Mouse (Mus musculus) midbrain, embryonic 16.5 days (tissue): ENCODE results near the gene Ptcd3. TPM values are rescaled to one million over a fixed set of nuclear protein-coding genes. Genes with fewer than 3 reads are reported as not detected.
"Not testable (repeated sequence)": the region's sequence is repeated elsewhere in the genome, so short reads cannot be mapped to it uniquely, and the experiment has no call there.

Experiments used
- ATAC-seq: fragments of 200-750 bp; cut with Nextera tagmentation; 2 replicates; pipeline ENCODE4 v1.8.0; 2017; ENCODE audit warnings: moderate TSS enrichment
- H3K27ac ChIP-seq: fragments of 300-500 bp; sonication (generic); 2 replicates; pipeline ENCODE4 v1.5.1; 2014; ENCODE audit warnings: mild to moderate bottlenecking, low read length, mixed read lengths
- H3K27me3 ChIP-seq: fragments of 300-500 bp; sonication (generic); 2 replicates; pipeline ENCODE4 v1.6.1; 2014; ENCODE audit warnings: low read depth, low read length, mixed read lengths; ENCODE audit not compliant: control insufficient read depth, insufficient read depth
- H3K36me3 ChIP-seq: fragments of 300-500 bp; sonication (generic); 2 replicates; pipeline ENCODE4 v1.6.1; 2014; ENCODE audit warnings: mild to moderate bottlenecking, low read length, moderate library complexity, mixed read lengths; ENCODE audit not compliant: control insufficient read depth, insufficient read depth
- H3K4me1 ChIP-seq: fragments of 300-500 bp; sonication (generic); 2 replicates; pipeline ENCODE4 v1.6.1; 2014; ENCODE audit warnings: mild to moderate bottlenecking, low read length, mixed read lengths; ENCODE audit not compliant: control insufficient read depth, insufficient read depth
- H3K4me2 ChIP-seq: fragments of 300-500 bp; sonication (generic); 2 replicates; pipeline ENCODE4 v1.6.1; 2014; ENCODE audit warnings: mild to moderate bottlenecking, low read length, mixed read lengths
- H3K4me3 ChIP-seq: fragments of 300-500 bp; sonication (generic); 2 replicates; pipeline ENCODE4 v1.5.1; 2014; ENCODE audit warnings: low read depth, mild to moderate bottlenecking, low read length, moderate library complexity, mixed read lengths
- H3K9ac ChIP-seq: fragments of 300-500 bp; sonication (generic); 2 replicates; pipeline ENCODE4 v1.6.1; 2014; ENCODE audit warnings: low read depth, low read length, mixed read lengths
- H3K9me3 ChIP-seq: fragments of 300-500 bp; sonication (generic); replicated peaks from 2 replicates; pipeline ENCODE4 v1.6.1; 2014; ENCODE audit warnings: mild to moderate bottlenecking, low read length, mixed read lengths; ENCODE audit not compliant: control insufficient read depth, poor library complexity, severe bottlenecking
- WGBS: fragments of 180-500 bp; shearing (Covaris S2); extraction: QIAGEN DNeasy Blood & Tissue Kit; methylation state at CpG from one replicate; pipeline ENCODE4 v1.1.7; 2014; 5-methylcytosine and 5-hydroxymethylcytosine counted together
- polyA plus RNA-seq: library from polyadenylated mRNA; unstranded; fragments of >200 nt; fragmentation: Nextera tagmentation; extraction: Ambion mirVana; gene quantifications from 2 replicates; pipeline ENCODE4 v1.2.1, GENCODE M21; 2015

Gene Ptcd3
- polyA plus RNA-seq, 1 experiment from 2014 or later: 75.6 TPM

DNA sequence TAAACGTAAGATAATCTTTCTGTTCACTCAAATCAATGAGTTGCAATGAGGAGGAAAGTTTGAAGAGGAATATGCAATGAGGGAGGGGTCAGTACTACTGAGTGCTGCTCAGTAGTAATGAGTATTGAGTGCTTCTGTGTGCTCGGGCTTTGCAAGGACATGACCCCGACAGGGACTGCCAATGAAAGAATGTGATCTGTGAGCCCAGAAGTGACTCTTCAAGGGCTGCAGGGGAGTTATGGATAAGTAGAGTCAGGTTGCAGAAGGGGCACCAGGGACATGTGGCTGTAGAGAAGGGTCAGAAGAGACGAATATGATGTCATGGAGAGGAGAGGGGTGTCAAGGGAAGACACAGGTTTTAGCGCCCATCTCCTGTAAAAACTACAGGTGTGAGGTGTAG lies 23.8 kb upstream of the Ptcd3 start:
- WGBS: 92% methylated on average over 5 of the region's 5 CpGs
- no peaks in the 10 kb centered on the region for H3K4me1 ChIP-seq
- no peak overlapping the region for H3K4me3 ChIP-seq
- no peaks in the 10 kb centered on the region for H3K27me3 ChIP-seq
- H3K9ac ChIP-seq: no peak overlapping the region
- H3K9me3 ChIP-seq: no peaks in the 10 kb centered on the region
- ATAC-seq: no peak
- no peak overlapping the region for H3K4me2 ChIP-seq
- H3K27ac ChIP-seq: no peak overlapping the region
- peaks cover 28% of the 10 kb centered on the region for H3K36me3 ChIP-seq

- Histone ChIP-seq H3K27me3 (no peaks in the 10 kb centered on the region), H3K9me3 (no peaks in the 10 kb centered on the region), H3K4me2 (no peak overlapping the region), H3K4me3 (no peak overlapping the region), H3K27ac (no peak overlapping the region), H3K9ac (no peak overlapping the region), H3K36me3 (peaks cover 29% of the 10 kb centered on the region), H3K4me1 (no peaks in the 10 kb centered on the region)
- ATAC-seq: no peak
- 87% methylated on average over 12 of the region's 12 CpGs for WGBS
Measured at GRCm38 (mm10) chr6:71930830-71931437, 22.4 kb upstream of the Ptcd3 start.

DNA sequence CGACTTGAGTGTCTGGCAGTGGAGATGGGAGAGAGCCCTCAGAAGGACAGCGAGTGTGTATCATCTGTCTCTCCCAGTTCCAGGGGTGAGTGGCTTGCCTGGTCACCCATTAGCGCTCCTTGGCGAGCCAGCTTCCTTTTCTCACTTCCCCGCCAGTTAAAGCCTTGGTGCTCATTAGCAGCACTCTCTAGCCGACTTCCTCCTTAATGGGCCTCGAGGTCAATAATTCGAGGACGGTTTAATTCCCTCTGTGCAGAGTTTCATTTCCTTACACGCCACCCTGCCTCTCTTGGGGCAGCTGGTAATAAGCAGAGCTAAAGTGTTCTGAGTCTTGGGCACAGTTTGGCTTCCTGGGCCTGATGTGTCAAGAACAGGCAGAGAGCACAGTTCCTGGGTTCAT lies 21.5 kb upstream of the Ptcd3 start:
- Histone ChIP-seq H3K36me3 (peaks cover 30% of the 10 kb centered on the region), H3K9me3 (no peaks in the 10 kb centered on the region), H3K27ac (no peak overlapping the region), H3K4me1 (no peaks in the 10 kb centered on the region), H3K4me3 (no peak overlapping the region), H3K9ac (no peak overlapping the region), H3K4me2 (no peak overlapping the region), H3K27me3 (no peaks in the 10 kb centered on the region)
- ATAC-seq: no peak
- 90% methylated on average over 10 of the region's 10 CpGs for WGBS

- no peak overlapping the region for H3K4me3 ChIP-seq
- ATAC-seq: peak; percentile 67; the same call in 1 of the 2 replicates
- H3K4me1 ChIP-seq: no peaks in the 10 kb centered on the region
- H3K9ac ChIP-seq: no peak overlapping the region
- no peaks in the 10 kb centered on the region for H3K9me3 ChIP-seq
- H3K36me3 ChIP-seq: peaks cover 38% of the 10 kb centered on the region
- no peaks in the 10 kb centered on the region for H3K27me3 ChIP-seq
- H3K27ac ChIP-seq: no peak overlapping the region
- no peak overlapping the region for H3K4me2 ChIP-seq
Measured at GRCm38 (mm10) chr6:71927911-71928310, 19.4 kb upstream of the Ptcd3 start.

DNA sequence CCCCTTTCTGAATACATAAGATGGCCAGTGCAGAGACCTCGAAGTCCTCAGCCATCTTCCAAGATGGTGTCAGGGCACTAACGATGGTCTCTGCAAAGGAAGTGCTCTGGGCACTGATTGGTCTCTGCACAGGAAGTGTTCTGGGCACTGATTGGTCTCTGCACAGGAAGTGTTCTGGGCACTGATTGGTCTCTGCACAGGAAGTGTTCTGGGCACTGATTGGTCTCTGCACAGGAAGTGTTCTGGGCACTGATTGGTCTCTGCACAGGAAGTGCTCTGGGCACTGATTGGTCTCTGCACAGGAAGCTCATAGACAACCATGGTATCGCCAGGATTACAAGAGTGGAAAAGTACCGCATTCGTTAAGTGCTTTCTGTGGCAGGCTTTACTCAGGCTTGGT lies 16.7 kb upstream of the Ptcd3 start:
- 90% methylated on average over 5 of the region's 5 CpGs for WGBS
- peaks cover 50% of the 10 kb centered on the region for H3K36me3 ChIP-seq
- H3K4me2 ChIP-seq: not testable (repeated sequence)

GRCm38 (mm10) chr6:71920752-71921151 lies 12.2 kb upstream of the Ptcd3 start:
- Histone ChIP-seq H3K4me3 (no peak overlapping the region), H3K36me3 (peaks cover 41% of the 10 kb centered on the region), H3K9me3 (no peaks in the 10 kb centered on the region), H3K4me1 (no peaks in the 10 kb centered on the region), H3K27ac (no peak overlapping the region), H3K4me2 (no peak overlapping the region), H3K9ac (no peak overlapping the region), H3K27me3 (no peaks in the 10 kb centered on the region)
- ATAC-seq: no peak
- WGBS: 94% methylated on average over 7 of the region's 7 CpGs

More for the DNA sequence above, 16.7 kb upstream of the Ptcd3 start:
- not testable (repeated sequence) for H3K4me1 ChIP-seq, H3K9ac ChIP-seq, ATAC-seq, H3K9me3 ChIP-seq, H3K27me3 ChIP-seq, H3K27ac ChIP-seq, H3K4me3 ChIP-seq

- H3K4me3 ChIP-seq: no peak overlapping the region
- no peak overlapping the region for H3K9ac ChIP-seq
- no peak overlapping the region for H3K4me2 ChIP-seq
- no peaks in the 10 kb centered on the region for H3K27me3 ChIP-seq
- no peak overlapping the region for H3K27ac ChIP-seq
- H3K4me1 ChIP-seq: peaks cover 12% of the 10 kb centered on the region
- H3K36me3 ChIP-seq: 0 out of 2 replicates have a peak, but pooled peaks cover 4% of the 10 kb centered on the region
- ATAC-seq: no peak
- H3K9me3 ChIP-seq: no peaks in the 10 kb centered on the region
- WGBS: 92% methylated on average over 5 of the region's 5 CpGs
Measured at GRCm38 (mm10) chr6:71911686-71912450, 3.3 kb upstream of the Ptcd3 start.

GRCm38 (mm10) chr6:71909840-71910239 lies 1.3 kb upstream of the Ptcd3 start:
- H3K27ac ChIP-seq: no peak overlapping the region
- no peak overlapping the region for H3K9ac ChIP-seq
- 83% methylated on average over 6 of the region's 6 CpGs for WGBS
- peaks cover 7% of the 10 kb centered on the region; the same call in 1 of the 2 replicates for H3K36me3 ChIP-seq
- ATAC-seq: no peak
- H3K9me3 ChIP-seq: no peaks in the 10 kb centered on the region
- peak overlapping the region; percentile 66 for H3K4me3 ChIP-seq
- peaks cover 12% of the 10 kb centered on the region for H3K4me1 ChIP-seq
- peak overlapping the region; percentile 63 for H3K4me2 ChIP-seq
- no peaks in the 10 kb centered on the region for H3K27me3 ChIP-seq

DNA sequence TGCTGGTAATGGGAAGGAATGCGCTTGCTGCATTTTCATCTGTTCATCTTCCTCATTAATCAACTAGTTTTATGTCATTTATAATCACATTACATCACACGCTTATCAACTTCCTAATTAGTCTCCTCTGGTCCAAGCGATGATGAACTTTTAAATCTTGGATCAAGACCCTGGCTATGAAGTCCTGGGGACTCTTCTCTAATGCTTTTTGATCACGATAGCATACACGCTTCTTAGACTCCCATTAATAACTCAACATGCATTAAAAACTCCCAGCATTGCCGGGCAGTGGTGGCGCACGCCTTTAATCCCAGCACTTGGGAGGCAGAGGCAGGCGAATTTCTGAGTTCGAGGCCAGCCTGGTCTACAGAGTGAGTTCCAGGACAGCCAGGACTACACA lies 834 bp upstream of the Ptcd3 start:
- Histone ChIP-seq H3K9me3 (no peaks in the 10 kb centered on the region), H3K36me3 (peaks cover 10% of the 10 kb centered on the region), H3K4me2 (peak overlapping the region; percentile 63), H3K27me3 (no peaks in the 10 kb centered on the region), H3K27ac (peak overlapping the region; percentile 78; the same call in 1 of the 2 replicates), H3K4me3 (peak overlapping the region; percentile 66), H3K4me1 (peaks cover 12% of the 10 kb centered on the region), H3K9ac (peak overlapping the region; percentile 63)
- peak; percentile 52 for ATAC-seq
- 27% methylated on average over 10 of the region's 10 CpGs for WGBS
